Mouse (Mus musculus) c-Kit-positive CD71-positive TER-119-negative erythroid progenitor cells, embryonic 14.5 days (primary cell): Measurements from ENCODE around the gene Hcn2.

ENCODE experiments used
- DNase-seq: peaks from one replicate; pipeline ENCODE4 v3.0.0-alpha.2; 2013; ENCODE audit warnings: low read depth

Gene Hcn2

DNA sequence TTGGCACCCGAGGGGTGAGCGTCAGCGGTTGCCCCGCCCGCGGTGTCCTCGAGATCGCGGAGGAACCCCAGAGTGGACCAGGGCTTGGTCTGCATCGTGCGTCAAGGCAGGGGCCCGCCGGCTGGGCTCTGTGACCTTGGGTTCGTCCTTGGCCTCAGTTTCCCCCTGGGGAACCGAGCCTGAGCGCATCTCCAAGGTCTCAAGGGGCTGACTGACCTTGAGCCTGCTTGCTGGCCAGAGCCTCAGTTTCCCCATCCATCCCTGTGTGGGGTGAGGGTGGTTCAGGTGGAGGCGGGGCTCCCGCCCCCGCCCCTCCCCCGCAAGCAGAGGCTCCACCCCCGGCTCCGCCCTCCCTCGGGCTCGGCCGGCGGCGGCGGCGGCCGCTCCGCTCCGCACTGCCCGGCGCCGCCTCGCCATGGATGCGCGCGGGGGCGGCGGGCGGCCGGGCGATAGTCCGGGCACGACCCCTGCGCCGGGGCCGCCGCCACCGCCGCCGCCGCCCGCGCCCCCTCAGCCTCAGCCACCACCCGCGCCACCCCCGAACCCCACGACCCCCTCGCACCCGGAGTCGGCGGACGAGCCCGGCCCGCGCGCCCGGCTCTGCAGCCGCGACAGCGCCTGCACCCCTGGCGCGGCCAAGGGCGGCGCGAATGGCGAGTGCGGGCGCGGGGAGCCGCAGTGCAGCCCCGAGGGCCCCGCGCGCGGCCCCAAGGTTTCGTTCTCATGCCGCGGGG, at the start of gene Hcn2:
Gene Hcn2, plus strand, starts transcription at position 381 of the 734 bp plus-strand sequence.
- DNase-seq: no peak

GRCm38 (mm10) chr10:79668076-79668475, 48.4 kb upstream of the Hcn2 start:
- no peak for DNase-seq

GRCm38 (mm10) chr10:79668771-79669575, 47.5 kb upstream of the Hcn2 start, which contains the start of gene Tpgs1:
Tpgs1 (plus strand) TSS chr10:79669369.
- peak; percentile 83 for DNase-seq

DNA sequence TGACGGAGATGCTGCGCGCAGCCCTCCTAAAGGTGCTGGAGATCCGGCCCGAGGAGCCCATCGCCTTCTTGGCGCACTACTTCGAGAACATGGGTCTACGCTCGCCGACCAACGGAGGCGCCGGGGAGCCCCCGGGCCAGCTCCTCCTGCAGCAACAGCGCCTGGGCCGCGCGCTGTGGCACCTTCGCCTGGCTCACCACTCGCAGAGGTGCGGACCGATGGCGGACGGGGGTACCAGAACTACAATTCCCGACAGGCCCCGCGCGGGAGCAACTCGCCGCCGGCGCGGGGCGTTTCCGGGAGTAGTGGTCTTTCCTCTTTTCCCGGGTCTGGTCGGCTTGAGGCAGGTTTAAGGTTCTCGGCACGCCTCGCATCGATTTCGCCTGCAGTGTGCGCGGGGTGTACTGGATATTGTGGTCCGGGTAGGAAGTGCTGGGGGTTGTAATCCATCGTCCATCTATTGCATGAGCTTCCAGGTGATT, 46.8 kb upstream of the Hcn2 start:
- peak; percentile 39 for DNase-seq

GRCm38 (mm10) chr10:79670071-79670888, 46.2 kb upstream of the Hcn2 start:
- DNase-seq: no peak

DNA sequence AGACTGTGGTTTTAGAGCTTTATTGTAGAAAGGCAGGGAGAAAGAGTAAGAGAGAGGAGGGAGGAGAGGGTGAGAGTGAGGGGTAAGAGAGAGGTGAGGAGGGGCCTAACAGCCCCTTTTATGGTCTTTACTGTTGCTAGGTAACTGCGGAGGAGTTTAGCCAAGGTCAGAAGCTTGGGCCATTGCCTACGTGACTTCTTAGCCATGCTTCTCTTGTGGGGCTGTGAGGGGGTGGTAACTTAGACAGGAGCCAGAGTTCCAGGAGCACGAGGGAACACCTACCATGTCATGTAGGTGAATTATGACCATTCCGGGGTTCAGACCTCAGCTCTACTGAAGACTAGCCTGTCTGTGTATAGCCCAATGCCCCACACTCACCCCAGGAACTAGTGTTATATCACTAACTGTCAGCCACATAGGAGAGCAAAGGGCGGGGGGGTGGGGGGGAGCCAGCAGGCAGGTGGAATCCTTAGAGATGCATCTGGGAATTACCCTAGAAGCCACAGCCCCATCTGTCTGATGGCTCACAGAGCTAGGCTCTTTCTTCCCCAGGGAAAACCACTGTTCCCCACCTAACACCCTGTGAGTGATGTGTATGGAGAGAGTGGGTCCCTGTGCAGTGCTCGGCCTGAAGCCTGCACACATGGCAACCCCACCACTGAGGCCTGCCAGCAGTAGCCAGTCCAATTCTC, 44.9 kb upstream of the Hcn2 start:
- DNase-seq: no peak

DNA sequence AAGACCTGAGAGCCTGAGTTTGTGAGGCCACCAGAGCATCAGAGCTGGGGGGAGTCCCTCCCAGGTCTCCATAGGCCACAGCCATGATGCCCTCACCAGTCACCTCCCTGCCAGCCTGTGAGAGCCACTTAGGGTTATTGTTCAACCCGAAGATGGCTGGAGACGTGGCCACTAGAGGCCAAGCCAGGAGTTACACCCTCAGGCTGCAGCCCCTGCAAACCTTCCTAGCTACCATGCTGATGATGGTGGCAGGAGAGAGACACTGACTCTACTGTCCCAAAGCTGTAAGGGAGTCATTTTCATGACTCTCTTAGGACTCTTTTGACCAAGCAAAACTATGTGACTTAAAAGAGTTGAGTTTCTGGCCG, 44.4 kb upstream of the Hcn2 start:
- DNase-seq: no peak

- DNase-seq: no peak
Measured at GRCm38 (mm10) chr10:79673054-79673453, 43.4 kb upstream of the Hcn2 start.

DNA sequence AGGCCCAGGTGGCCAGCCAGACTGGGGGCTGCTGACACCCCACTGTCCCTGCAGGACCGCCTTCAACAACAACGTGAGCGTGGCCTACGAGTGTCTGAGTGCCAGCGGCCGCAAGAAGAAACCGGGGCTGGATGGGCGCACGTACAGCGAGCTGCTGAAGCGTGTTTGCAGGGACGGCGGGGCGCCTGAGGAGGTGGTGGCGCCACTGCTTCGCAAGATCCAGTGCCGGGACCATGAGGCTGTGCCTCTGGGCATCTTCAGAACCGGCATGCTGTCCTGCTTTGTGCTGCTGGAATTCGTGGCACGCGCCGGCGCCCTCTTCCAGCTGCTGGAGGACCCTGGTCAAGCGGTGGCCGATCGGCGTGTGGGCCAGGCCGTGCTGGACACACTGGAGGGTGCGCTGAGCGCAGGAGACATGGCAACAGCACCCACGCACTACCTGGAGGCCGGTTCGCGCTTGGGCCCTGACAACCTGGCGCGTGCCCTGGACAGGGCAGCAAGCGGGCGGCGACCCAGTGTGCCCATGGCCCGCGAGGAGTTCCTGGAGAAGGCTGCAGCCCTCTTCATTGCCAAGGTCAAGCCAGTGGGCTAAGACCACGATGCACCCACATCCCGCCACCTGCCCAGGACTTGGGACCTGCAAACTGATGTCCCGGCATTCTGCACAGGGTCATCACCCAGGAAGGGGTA, 40.9 kb upstream of the Hcn2 start:
- no peak for DNase-seq

DNA sequence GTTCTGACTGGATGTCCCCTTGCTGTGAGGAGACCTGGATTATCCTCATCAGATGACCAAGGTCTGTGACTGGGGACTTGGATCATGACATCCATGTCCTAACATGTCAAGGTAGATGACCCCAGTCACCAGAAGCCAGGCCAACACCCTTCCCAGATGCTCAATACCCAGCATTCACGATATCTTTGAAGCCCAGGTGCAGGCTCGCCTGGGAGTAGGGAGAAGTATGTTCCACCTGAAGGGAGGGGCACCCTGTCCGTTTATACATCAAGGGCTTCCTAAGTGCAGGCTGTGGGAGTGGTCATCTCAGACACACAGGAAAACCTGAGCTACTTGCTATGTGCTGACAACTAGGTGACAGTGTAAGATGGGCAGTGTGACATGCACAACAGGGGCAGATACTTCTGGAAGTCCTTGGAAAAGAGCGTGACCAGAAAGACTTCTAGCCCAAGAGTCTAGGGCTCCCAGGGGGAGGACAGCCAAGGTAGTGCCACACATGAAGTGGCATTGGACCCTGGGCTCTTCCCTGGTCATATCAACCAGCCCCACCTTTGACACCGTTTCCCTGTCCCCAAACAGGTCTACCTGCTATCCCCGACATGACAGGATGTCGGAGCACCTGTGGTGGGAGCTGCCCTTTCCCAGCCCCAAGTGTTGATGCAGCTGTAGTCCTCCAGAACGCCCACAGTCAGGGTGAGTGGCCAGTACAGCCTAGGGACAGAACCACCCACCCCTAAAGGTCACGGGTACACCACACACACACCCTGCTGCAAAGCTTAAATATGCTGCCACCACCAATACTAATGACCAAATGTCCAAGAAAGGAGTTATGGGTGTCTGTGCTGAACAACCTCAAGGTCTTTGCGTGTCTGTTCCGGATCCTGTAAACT, 35.6 kb upstream of the Hcn2 start:
- DNase-seq: no peak

DNA sequence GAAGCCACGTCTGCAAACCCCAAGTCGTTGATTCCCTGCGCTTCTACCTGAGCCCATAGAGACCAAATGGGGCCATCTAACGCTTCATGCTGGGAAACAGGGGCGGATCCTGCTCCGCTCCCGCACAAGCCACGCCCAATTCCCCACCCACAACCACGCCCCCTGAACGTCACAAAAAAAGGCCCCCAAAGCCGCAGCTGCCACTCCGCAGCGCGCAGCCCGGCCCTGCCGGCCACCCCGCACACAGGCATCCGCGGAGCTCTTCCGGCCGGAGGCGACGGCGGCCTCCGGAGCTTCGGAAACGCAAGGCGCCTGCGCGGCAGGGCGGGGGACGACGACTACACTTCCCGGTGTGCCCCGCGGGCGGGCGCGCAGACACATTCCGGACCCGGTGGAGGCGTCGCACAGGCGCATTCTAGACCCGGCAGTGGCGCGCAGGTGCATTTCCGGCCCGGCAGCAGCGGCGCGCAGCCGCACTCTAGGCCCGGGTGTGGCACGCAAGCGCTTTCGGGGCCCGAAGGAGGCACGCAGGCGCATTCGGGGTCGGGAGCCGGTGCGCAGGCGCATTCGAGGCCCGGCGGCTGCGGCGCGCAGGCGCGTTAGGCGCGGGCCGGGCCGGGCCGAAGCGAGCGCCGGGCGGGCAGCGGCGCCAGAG, 34.7 kb upstream of the Hcn2 start, which contains the start of gene Cdc34:
Gene Cdc34, plus strand, starts transcription at position 605 of the 655 bp plus-strand sequence.
- peak; percentile 94 for DNase-seq

- no peak for DNase-seq
Measured at GRCm38 (mm10) chr10:79682551-79682915, 33.9 kb upstream of the Hcn2 start.

- DNase-seq: no peak
Measured at GRCm38 (mm10) chr10:79682916-79683582, 33.4 kb upstream of the Hcn2 start.

GRCm38 (mm10) chr10:79683726-79684640, 32.5 kb upstream of the Hcn2 start:
- DNase-seq: no peak

DNA sequence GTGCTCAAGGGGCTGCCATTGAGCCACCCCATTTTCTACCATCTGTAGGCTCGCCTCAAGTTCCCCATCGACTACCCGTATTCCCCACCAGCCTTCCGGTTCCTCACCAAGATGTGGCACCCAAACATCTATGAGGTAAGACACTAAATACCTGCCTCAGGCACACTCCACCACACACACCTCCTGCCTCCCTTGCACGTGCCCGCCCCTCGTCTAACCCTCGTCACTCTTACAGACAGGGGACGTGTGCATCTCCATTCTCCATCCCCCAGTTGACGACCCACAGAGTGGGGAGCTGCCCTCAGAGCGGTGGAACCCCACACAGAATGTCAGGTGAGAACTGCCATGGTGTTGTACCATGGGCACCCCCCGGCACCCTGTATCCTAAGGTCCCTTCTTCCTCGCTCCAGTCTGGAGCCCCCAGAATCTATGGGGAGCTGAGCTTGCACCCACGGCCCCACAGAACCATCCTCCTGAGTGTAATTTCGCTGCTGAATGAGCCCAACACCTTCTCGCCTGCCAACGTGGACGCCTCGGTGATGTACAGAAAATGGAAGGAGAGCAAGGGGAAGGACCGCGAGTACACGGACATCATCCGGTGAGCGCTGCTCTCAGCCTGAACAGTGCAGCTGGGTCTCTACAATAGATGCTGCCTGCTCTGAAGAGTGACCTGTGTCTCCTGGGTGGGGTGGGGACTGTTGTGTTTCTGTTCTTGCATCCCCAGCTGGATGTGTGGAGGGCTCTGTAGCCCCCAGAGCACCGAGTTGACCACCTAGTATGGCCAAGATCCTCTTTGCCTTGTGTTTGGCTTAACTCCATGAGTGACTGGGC, 31.4 kb upstream of the Hcn2 start:
- no peak for DNase-seq

GRCm38 (mm10) chr10:79686219-79686618, 30.2 kb upstream of the Hcn2 start:
- no peak for DNase-seq

GRCm38 (mm10) chr10:79686691-79687090, 29.7 kb upstream of the Hcn2 start:
- DNase-seq: no peak
